Comparison of ENCODE assay signal across 13 mouse cellular contexts in genomic region chr10:95676991-95677355, GRCm38 (mm10). TPM values are rescaled to one million over a fixed set of nuclear protein-coding genes. Genes with fewer than 3 reads are reported as not detected.
A peak's percentile ranks its signal among the peaks of the same experiment; 100 is the strongest.
DNase-seq lines count a peak whose midpoint lies in the region; ATAC-seq lines count a peak whose summit lies in the region.
"Had no signal": no experiment of that assay in that cellular context is flagged by ENCODE, and none has a peak within 500 bp of the region (broad histone marks: within the 10 kb centered on the region; RNA-seq: fewer than 3 reads in every experiment).

No protein-coding gene starts in this region.

- H3K9me3 ChIP-seq in embryonic facial prominence, embryonic 14.5 days (ENCODE audit: control insufficient read depth, low read length) = 0 out of 2 replicates have a peak, but pooled peaks cover 3% of the 10 kb centered on the region
- no peaks in the 10 kb centered on the region for H3K9me3 ChIP-seq in embryonic facial prominence, embryonic 10.5 days
- H3K9me3 ChIP-seq in kidney, embryonic 15.5 days (replicated peaks) = no peaks in the 10 kb centered on the region
- H3K9me3 ChIP-seq in liver, embryonic 12.5 days (replicated peaks) = no peaks in the 10 kb centered on the region
- H3K9me3 ChIP-seq in hindbrain, embryonic 16.5 days (ENCODE audit: control insufficient read depth, low read length) = peaks cover 3% of the 10 kb centered on the region; the same call in 1 of the 2 replicates
- H3K9me3 ChIP-seq: G1E; hindbrain, embryonic 10.5 days had no signal

- no peak overlapping the region for H3K9ac ChIP-seq in embryonic facial prominence, embryonic 14.5 days (ENCODE audit: low read depth, low read length)
- H3K9ac ChIP-seq in kidney, embryonic 15.5 days = no peak overlapping the region
- H3K9ac ChIP-seq in liver, embryonic 12.5 days = no peak overlapping the region
- no peak overlapping the region for H3K9ac ChIP-seq in hindbrain, embryonic 16.5 days (ENCODE audit: low read depth, low read length)

- peak overlapping the region; percentile 30; the same call in 1 of the 2 replicates for H3K4me2 ChIP-seq in embryonic facial prominence, embryonic 14.5 days (ENCODE audit: low read depth, low read length)
- H3K4me2 ChIP-seq in kidney, embryonic 15.5 days = peak overlapping the region; percentile 54
- peak overlapping the region; percentile 65 for H3K4me2 ChIP-seq in liver, embryonic 12.5 days
- H3K4me2 ChIP-seq in hindbrain, embryonic 16.5 days (ENCODE audit: low read length) = no peak overlapping the region

- H3K27me3 ChIP-seq in embryonic facial prominence, embryonic 14.5 days (replicated peaks; ENCODE audit: control insufficient read depth, insufficient read depth, low read length) = no peaks in the 10 kb centered on the region
- no peaks in the 10 kb centered on the region for H3K27me3 ChIP-seq in embryonic facial prominence, embryonic 10.5 days (replicated peaks; ENCODE audit: low read depth, poor library complexity, severe bottlenecking)
- no peaks in the 10 kb centered on the region for H3K27me3 ChIP-seq in kidney, embryonic 15.5 days
- H3K27me3 ChIP-seq in liver, embryonic 12.5 days (replicated peaks) = peaks cover 27% of the 10 kb centered on the region; the same call in 1 of the 2 replicates
- no peaks in the 10 kb centered on the region for H3K27me3 ChIP-seq in hindbrain, embryonic 16.5 days (replicated peaks; ENCODE audit: control insufficient read depth, insufficient read depth, low read length)

- no peak overlapping the region for H3K27ac ChIP-seq in embryonic facial prominence, embryonic 14.5 days (replicated peaks; ENCODE audit: low read depth, low read length)
- H3K27ac ChIP-seq in embryonic facial prominence, embryonic 10.5 days (replicated peaks) = no peak overlapping the region
- no peak overlapping the region for H3K27ac ChIP-seq in kidney, embryonic 15.5 days
- H3K27ac ChIP-seq in liver, embryonic 12.5 days = no peak overlapping the region
- H3K27ac ChIP-seq in hindbrain, embryonic 16.5 days (ENCODE audit: low read depth, low read length) = no peak overlapping the region

- peaks cover 10% of the 10 kb centered on the region for H3K4me1 ChIP-seq in embryonic facial prominence, embryonic 14.5 days (ENCODE audit: control insufficient read depth, insufficient read depth, low read length)
- H3K4me1 ChIP-seq in embryonic facial prominence, embryonic 10.5 days = peaks cover 33% of the 10 kb centered on the region
- H3K4me1 ChIP-seq in kidney, embryonic 15.5 days = peaks cover 24% of the 10 kb centered on the region
- H3K4me1 ChIP-seq in liver, embryonic 12.5 days = peaks cover 46% of the 10 kb centered on the region
- peaks cover 7% of the 10 kb centered on the region; the same call in 1 of the 2 replicates for H3K4me1 ChIP-seq in hindbrain, embryonic 16.5 days (ENCODE audit: control insufficient read depth, insufficient read depth, low read depth, low read length)

- H3K36me3 ChIP-seq in embryonic facial prominence, embryonic 14.5 days (ENCODE audit: control insufficient read depth, insufficient read depth, low read length) = no peaks in the 10 kb centered on the region
- no peaks in the 10 kb centered on the region for H3K36me3 ChIP-seq in embryonic facial prominence, embryonic 10.5 days (replicated peaks)
- H3K36me3 ChIP-seq in kidney, embryonic 15.5 days = no peaks in the 10 kb centered on the region
- H3K36me3 ChIP-seq in liver, embryonic 12.5 days = no peaks in the 10 kb centered on the region
- no peaks in the 10 kb centered on the region for H3K36me3 ChIP-seq in hindbrain, embryonic 16.5 days (ENCODE audit: control insufficient read depth, insufficient read depth, low read length)
- H3K36me3 ChIP-seq: G1E; hindbrain, embryonic 10.5 days had no signal

- no peak overlapping the region for H3K4me3 ChIP-seq in embryonic facial prominence, embryonic 14.5 days (ENCODE audit: low read depth, low read length)
- H3K4me3 ChIP-seq in embryonic facial prominence, embryonic 10.5 days = no peak overlapping the region
- H3K4me3 ChIP-seq in kidney, embryonic 15.5 days (replicated peaks) = no peak overlapping the region
- H3K4me3 ChIP-seq in liver, embryonic 12.5 days = peak overlapping the region; percentile 45
- H3K4me3 ChIP-seq in hindbrain, embryonic 16.5 days (ENCODE audit: low read length) = no peak overlapping the region
- H3K4me3 ChIP-seq: hindbrain, embryonic 10.5 days had no signal

- no peak for DNase-seq in embryonic facial prominence, embryonic 14.5 days (ENCODE audit: low spot score)
- DNase-seq in embryonic facial prominence, embryonic 10.5 days (ENCODE audit: low spot score) = no peak
- DNase-seq in kidney, postnatal 14 days = no peak
- DNase-seq in MEL-GATA-1-ER (ENCODE audit: extremely low read depth, low read depth) = peak; percentile 12
- no peak for DNase-seq in left cerebral cortex, adult 8-10 months (ENCODE audit: low spot score in 2 of 2)
- DNase-seq: right cerebral cortex, postnatal 14 days had no signal

- no peak for ATAC-seq in embryonic facial prominence, embryonic 14.5 days (ENCODE audit: low read depth)
- ATAC-seq in kidney, embryonic 15.5 days (replicated peaks; ENCODE audit: low FRiP score) = no peak
- ATAC-seq in liver, embryonic 12.5 days = no peak
- no peak for ATAC-seq in hindbrain, embryonic 16.5 days

- 68% methylated on average over 5 of the region's 5 CpGs for WGBS in embryonic facial prominence, embryonic 14.5 days
- 79% methylated on average over 5 of the region's 5 CpGs for WGBS in embryonic facial prominence, embryonic 10.5 days
- 61% methylated on average over 5 of the region's 5 CpGs for WGBS in kidney, embryonic 15.5 days
- WGBS in liver, embryonic 12.5 days (ENCODE audit: insufficient replicate concordance) = 13% methylated on average over 5 of the region's 5 CpGs
- WGBS in hindbrain, embryonic 16.5 days = 65% methylated on average over 5 of the region's 5 CpGs

RNA-seq across cellular contexts. Expression of gene Anapc15-ps, which starts 3.7 kb away (rescaled TPM):
- not detected in 2 replicates for polyA plus RNA-seq in embryonic facial prominence, embryonic 14.5 days (2014; fragmentation: Nextera tagmentation; extraction: Ambion mirVana)
- polyA plus RNA-seq in embryonic facial prominence, embryonic 10.5 days (2016; fragmentation: Nextera tagmentation; extraction: Ambion mirVana) = not detected in 2 replicates
- 0.47 TPM in 1 of 2 replicates, not detected in the other for polyA plus RNA-seq in kidney, embryonic 15.5 days (2015; fragmentation: Nextera tagmentation; extraction: Ambion mirVana)
- polyA plus RNA-seq in liver, embryonic 12.5 days (2016; fragmentation: Nextera tagmentation; extraction: Ambion mirVana) = not detected in 2 replicates
- not detected for total RNA-seq in left cerebral cortex, adult 8-10 months (2022)
- 0.95 TPM in 1 of 2 replicates, not detected in the other for polyA plus RNA-seq in hindbrain, embryonic 16.5 days (2015; fragmentation: Nextera tagmentation; extraction: Ambion mirVana)
- total RNA-seq: left cerebral cortex, postnatal 36 days had no signal
- polyA plus RNA-seq: activated CD4-positive, CD25-positive, alpha-beta regulatory T cell, adult 4 months; G1E; hindbrain, embryonic 10.5 days had no signal
